Mouse (Mus musculus) midbrain, embryonic 11.5 days (tissue): Measurements from ENCODE around the gene Ppp1cb. TPM values are rescaled to one million over a fixed set of nuclear protein-coding genes. Genes with fewer than 3 reads are reported as not detected.

Source experiments
- ATAC-seq: fragments of 200-750 bp; cut with Nextera tagmentation; 2 replicates; pipeline ENCODE4 v1.8.0; 2017; ENCODE audit warnings: moderate TSS enrichment, moderate library complexity; ENCODE audit not compliant: low FRiP score
- DNase-seq: peaks from one replicate; pipeline ENCODE4 v3.0.0; 2015; ENCODE audit warnings: low spot score; ENCODE audit errors: missing footprints
- H3K27ac ChIP-seq: fragments of 300-500 bp; sonication (generic); 2 replicates; pipeline ENCODE4 v1.5.1; 2014; ENCODE audit warnings: low read depth, low read length
- H3K27me3 ChIP-seq: fragments of 300-500 bp; sonication (generic); 2 replicates; pipeline ENCODE4 v1.6.1; 2014; ENCODE audit warnings: mild to moderate bottlenecking, low read length, moderate library complexity, mixed read lengths; ENCODE audit not compliant: control insufficient read depth, insufficient read depth
- H3K36me3 ChIP-seq: fragments of 300-500 bp; sonication (generic); 2 replicates; pipeline ENCODE4 v1.6.1; 2014; ENCODE audit warnings: mild to moderate bottlenecking, low read length, moderate library complexity, mixed read lengths; ENCODE audit not compliant: control insufficient read depth, insufficient read depth
- H3K4me1 ChIP-seq: fragments of 300-500 bp; sonication (generic); 2 replicates; pipeline ENCODE4 v1.6.1; 2014; ENCODE audit warnings: low read length; ENCODE audit not compliant: control insufficient read depth, insufficient read depth
- H3K4me2 ChIP-seq: fragments of 300-500 bp; sonication (generic); 2 replicates; pipeline ENCODE4 v1.6.1; 2014; ENCODE audit warnings: mild to moderate bottlenecking, moderate library complexity
- H3K4me3 ChIP-seq: fragments of 300-500 bp; sonication (generic); 2 replicates; pipeline ENCODE4 v1.5.1; 2014; ENCODE audit warnings: low read depth, low read length
- H3K9ac ChIP-seq: fragments of 300-500 bp; sonication (generic); 2 replicates; pipeline ENCODE4 v1.6.1; 2014; ENCODE audit warnings: low read length
- H3K9me3 ChIP-seq: fragments of 300-500 bp; sonication (generic); 2 replicates; pipeline ENCODE4 v1.6.1; 2016; ENCODE audit warnings: low read length; ENCODE audit not compliant: control insufficient read depth
- WGBS: fragments of 180-500 bp; shearing (Covaris S2); extraction: QIAGEN DNeasy Blood & Tissue Kit; methylation state at CpG from one replicate; pipeline ENCODE4 v1.1.7; 2014; 5-methylcytosine and 5-hydroxymethylcytosine counted together
- polyA plus RNA-seq: library from polyadenylated mRNA; unstranded; fragments of >200 nt; fragmentation: Nextera tagmentation; extraction: Ambion mirVana; gene quantifications from 2 replicates; pipeline ENCODE4 v1.2.1, GENCODE M21; 2014

The Ppp1cb gene
- polyA plus RNA-seq, 1 experiment from 2014 or later: 247 TPM

DNA sequence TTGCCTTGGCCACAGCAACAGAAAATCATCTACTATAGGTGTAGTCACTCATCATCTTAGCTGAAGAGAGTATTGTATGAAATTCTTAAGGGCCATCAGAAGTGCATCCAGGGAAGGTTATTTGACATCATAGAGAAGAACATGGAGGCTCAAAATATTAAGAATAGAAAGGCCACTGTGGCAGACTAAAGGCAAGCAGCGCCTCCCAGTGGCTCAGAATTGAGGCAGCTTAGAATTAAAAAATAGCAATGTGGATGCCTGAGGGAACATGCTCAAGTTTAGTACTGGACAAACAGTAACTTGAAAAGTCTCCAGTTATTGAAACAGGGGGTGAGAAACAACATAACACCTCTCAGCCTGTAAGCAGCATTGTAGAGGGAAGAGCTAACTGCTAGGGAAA, 61.7 kb downstream of the Ppp1cb start:
- no peak for DNase-seq

DNA sequence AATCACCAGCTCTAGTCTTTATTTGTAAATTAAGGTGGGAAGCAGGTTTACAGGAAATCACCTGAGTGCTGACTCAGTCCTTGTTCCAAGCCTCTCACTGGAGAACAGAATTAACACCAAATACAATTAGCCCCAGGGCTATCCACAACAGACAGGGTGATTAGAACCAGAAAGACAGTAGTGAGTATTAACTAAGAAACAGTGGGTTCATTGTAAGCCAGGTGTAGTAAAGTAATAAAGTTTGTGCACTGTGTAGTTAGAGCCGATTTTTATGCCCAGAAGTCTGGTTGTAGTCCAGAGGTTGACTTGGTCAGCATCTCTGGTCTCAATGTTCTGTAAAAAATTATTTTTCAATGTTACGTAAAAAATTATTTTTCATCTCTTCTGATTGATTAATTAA, 90.8 kb downstream of the Ppp1cb start:
- no peaks in the 10 kb centered on the region for H3K36me3 ChIP-seq
- no peak overlapping the region for H3K4me3 ChIP-seq
- H3K4me2 ChIP-seq: no peak overlapping the region
- ATAC-seq: no peak
- no peaks in the 10 kb centered on the region for H3K4me1 ChIP-seq
- H3K9ac ChIP-seq: no peak overlapping the region
- no peaks in the 10 kb centered on the region for H3K27me3 ChIP-seq
- WGBS: 91% methylated on average over 2 of the region's 2 CpGs
- no peak overlapping the region for H3K27ac ChIP-seq
- H3K9me3 ChIP-seq: no peaks in the 10 kb centered on the region
- DNase-seq: no peak

More for the DNA sequence above, 61.7 kb downstream of the Ppp1cb start:
- 52% methylated on average over 1 of the region's 1 CpGs for WGBS
- no peak overlapping the region for H3K9ac ChIP-seq
- no peak overlapping the region for H3K4me3 ChIP-seq
- no peaks in the 10 kb centered on the region for H3K9me3 ChIP-seq
- no peak overlapping the region for H3K4me2 ChIP-seq
- no peak for ATAC-seq
- no peaks in the 10 kb centered on the region for H3K27me3 ChIP-seq
- no peaks in the 10 kb centered on the region for H3K4me1 ChIP-seq
- H3K36me3 ChIP-seq: no peaks in the 10 kb centered on the region
- no peak overlapping the region for H3K27ac ChIP-seq

DNA sequence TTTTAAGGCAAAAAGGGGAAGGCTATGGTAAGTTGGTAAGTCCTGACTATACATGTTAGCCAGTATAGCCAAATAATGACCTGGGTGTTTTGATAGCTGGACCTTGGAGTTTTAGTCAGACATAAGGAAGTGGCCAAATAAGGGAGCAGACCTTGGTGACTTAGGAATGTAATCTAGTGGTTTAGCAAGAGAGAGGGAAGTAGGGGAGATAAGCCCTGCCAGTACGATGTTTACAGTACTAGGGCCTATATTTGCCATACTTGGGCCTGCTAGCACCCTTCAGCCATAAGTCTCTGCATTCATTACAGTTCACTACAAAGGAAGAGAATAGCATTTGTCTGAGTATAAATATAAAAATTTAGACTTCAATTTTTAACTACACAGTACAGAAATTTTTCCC, 106.1 kb downstream of the Ppp1cb start:
- Histone ChIP-seq H3K4me3 (no peak overlapping the region), H3K36me3 (no peaks in the 10 kb centered on the region), H3K27me3 (no peaks in the 10 kb centered on the region), H3K9ac (no peak overlapping the region), H3K27ac (no peak overlapping the region), H3K4me1 (no peaks in the 10 kb centered on the region), H3K9me3 (no peaks in the 10 kb centered on the region), H3K4me2 (no peak overlapping the region)
- ATAC-seq: no peak
- WGBS: 82% methylated on average over 1 of the region's 1 CpGs
- no peak for DNase-seq

Other genes starting within 250 kb of the Ppp1cb start
- gene Plb1, start 226.1 kb upstream of the Ppp1cb start, polyA plus RNA-seq: 0.05 TPM in 1 of 2 replicates, not detected in the other
- gene Yes1, start 152.3 kb downstream of the Ppp1cb start, polyA plus RNA-seq: 29.0 and 32.7 TPM in 2 replicates